Mouse (Mus musculus): Measurements from ENCODE around the gene Phox2a.

GRCm38 (mm10) chr7:101834903-101835302 is 16.8 kb downstream of the Phox2a start:
- no peak for TF ChIP-seq POLR2A (IDR thresholded peaks at IDR 0.05; ENCODE audit: control insufficient read depth, extremely low read depth, insufficient read depth, low read length, poor library complexity)
- TF ChIP-seq CTCF (IDR thresholded peaks at IDR 0.05; ENCODE audit: borderline replicate concordance, control insufficient read depth, extremely low read depth, insufficient read depth, low read length, poor library complexity), result no peak

Measured in thymus, adult 2 months (tissue).